Mouse (Mus musculus) intestine, embryonic 15.5 days (tissue): ENCODE data around the gene Olfr1022. TPM values are rescaled to one million over a fixed set of nuclear protein-coding genes. Genes with fewer than 3 reads are reported as not detected.

Experiments used
- ATAC-seq: fragments of 200-750 bp; cut with Nextera tagmentation; 2 replicates; pipeline ENCODE4 v1.8.0; 2017; ENCODE audit warnings: moderate TSS enrichment, moderate library complexity
- H3K27ac ChIP-seq: fragments of 300-500 bp; sonication (generic); 2 replicates; pipeline ENCODE4 v1.5.1; 2015; ENCODE audit warnings: mild to moderate bottlenecking, inconsistent platforms
- H3K27me3 ChIP-seq: fragments of 300-500 bp; sonication (generic); replicated peaks from 2 replicates; pipeline ENCODE4 v1.6.1; 2015; ENCODE audit warnings: inconsistent platforms
- H3K36me3 ChIP-seq: fragments of 300-500 bp; sonication (generic); 2 replicates; pipeline ENCODE4 v1.6.1; 2015; ENCODE audit warnings: inconsistent platforms
- H3K4me1 ChIP-seq: fragments of 300-500 bp; sonication (generic); replicated peaks from 2 replicates; pipeline ENCODE4 v1.6.1; 2015; ENCODE audit warnings: inconsistent platforms
- H3K4me2 ChIP-seq: fragments of 300-500 bp; sonication (generic); replicated peaks from 2 replicates; pipeline ENCODE4 v1.6.1; 2015; ENCODE audit warnings: mild to moderate bottlenecking, inconsistent platforms
- H3K4me3 ChIP-seq: fragments of 300-500 bp; sonication (generic); replicated peaks from 2 replicates; pipeline ENCODE4 v1.5.1; 2015; ENCODE audit warnings: inconsistent platforms
- H3K9ac ChIP-seq: fragments of 300-500 bp; sonication (generic); 2 replicates; pipeline ENCODE4 v1.6.1; 2015; ENCODE audit warnings: inconsistent platforms
- H3K9me3 ChIP-seq: fragments of 300-500 bp; sonication (generic); 2 replicates; pipeline ENCODE4 v1.6.1; 2016; ENCODE audit warnings: inconsistent platforms
- WGBS: fragments of 180-500 bp; shearing (Covaris S2); methylation state at CpG from one replicate; pipeline ENCODE4 v1.1.7; 2015; 5-methylcytosine and 5-hydroxymethylcytosine counted together
- polyA plus RNA-seq: library from polyadenylated mRNA; unstranded; fragments of >200 nt; fragmentation: Nextera tagmentation; extraction: Ambion mirVana; gene quantifications from 2 replicates; pipeline ENCODE4 v1.2.1, GENCODE M21; 2015

Gene Olfr1022
- polyA plus RNA-seq = not detected in 2 replicates

DNA sequence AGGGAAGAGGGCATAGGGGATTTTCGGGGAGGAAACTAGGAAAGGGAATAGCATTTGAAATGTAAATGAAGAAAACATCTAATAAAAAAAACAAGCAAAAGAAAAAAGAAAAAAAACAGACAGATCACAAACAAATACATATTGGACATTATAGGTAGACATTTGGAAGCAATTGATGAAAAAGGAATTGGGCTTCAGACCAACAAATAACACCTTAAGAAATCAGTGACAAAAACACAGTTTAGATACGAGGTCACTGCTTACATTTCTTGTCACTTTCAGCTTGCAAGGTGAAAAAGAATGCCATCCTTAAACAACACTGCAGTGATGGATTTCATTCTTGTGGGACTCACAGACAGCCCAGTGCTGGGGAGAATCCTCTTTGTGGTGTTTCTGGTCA lies at the start of gene Olfr1022:
Olfr1022 (plus strand) TSS at position 301 of the 400 bp plus-strand sequence.
- Histone ChIP-seq H3K4me3 (no peak within 1 kb of the TSS), H3K4me1 (no peaks in the 10 kb centered on the region), H3K36me3 (no peaks in the 10 kb centered on the region), H3K27me3 (no peaks in the 10 kb centered on the region), H3K9ac (no peak within 1 kb of the TSS), H3K4me2 (no peak within 1 kb of the TSS), H3K9me3 (no peaks in the 10 kb centered on the region), H3K27ac (no peak within 1 kb of the TSS)
- ATAC-seq = no peak
- WGBS = 35% methylated on average over 2 of the region's 2 CpGs

DNA sequence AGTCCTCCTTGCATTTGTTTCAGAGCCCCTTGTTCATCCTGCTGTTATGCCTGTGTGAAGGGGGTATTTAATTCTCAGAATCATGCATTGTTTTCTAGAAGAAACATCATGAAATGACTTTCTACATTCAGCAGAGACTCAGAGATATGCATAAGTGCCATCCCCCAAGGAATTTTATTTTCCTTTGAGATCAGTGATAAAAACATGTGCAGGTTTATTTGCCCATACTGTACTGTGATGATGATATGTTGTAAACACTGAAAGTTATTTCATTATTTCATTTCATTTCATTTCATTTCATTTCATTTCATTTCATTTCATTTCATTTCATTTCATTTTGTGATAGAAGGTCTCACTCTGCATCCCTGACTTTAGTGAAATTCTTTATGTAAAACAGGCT lies 23.0 kb upstream of the Olfr1022 start, which contains the start of gene Olfr1019:
Olfr1019 (minus strand) TSS at position 101 of the 400 bp plus-strand sequence.
- ATAC-seq = no peak
- Histone ChIP-seq H3K36me3 (no peaks in the 10 kb centered on the region), H3K27me3 (no peaks in the 10 kb centered on the region), H3K9me3 (no peaks in the 10 kb centered on the region), H3K4me3 (no peak within 1 kb of the TSS), H3K27ac (no peak within 1 kb of the TSS), H3K4me2 (no peak within 1 kb of the TSS), H3K9ac (no peak within 1 kb of the TSS), H3K4me1 (no peaks in the 10 kb centered on the region)

DNA sequence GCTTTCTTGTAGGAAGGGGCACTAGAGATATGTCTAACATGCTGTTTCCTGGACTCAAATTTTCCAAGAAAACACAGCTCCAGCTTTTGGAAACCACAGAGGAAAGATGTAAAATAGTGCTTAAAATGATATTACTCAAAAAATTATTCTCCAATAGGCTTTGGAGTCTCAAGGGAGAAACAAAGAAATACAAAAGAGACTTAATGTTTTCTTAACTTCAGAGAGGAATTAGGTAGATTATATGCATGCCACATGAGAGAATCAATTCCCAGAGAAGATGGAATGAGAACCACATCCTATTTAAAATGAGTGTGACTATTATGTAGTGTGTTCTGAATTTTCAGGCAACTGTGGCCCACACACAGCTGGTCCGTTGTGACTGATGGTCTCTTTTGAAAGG lies 21.7 kb upstream of the Olfr1022 start, which contains the start of gene Olfr1020:
Olfr1020 (plus strand) TSS at position 301 of the 400 bp plus-strand sequence.
- Histone ChIP-seq H3K9me3 (no peaks in the 10 kb centered on the region), H3K4me3 (no peak within 1 kb of the TSS), H3K27ac (no peak within 1 kb of the TSS), H3K36me3 (no peaks in the 10 kb centered on the region), H3K27me3 (no peaks in the 10 kb centered on the region), H3K4me2 (no peak within 1 kb of the TSS), H3K4me1 (no peaks in the 10 kb centered on the region), H3K9ac (no peak within 1 kb of the TSS)
- WGBS = 84% methylated on average over 1 of the region's 1 CpGs
- ATAC-seq = no peak

DNA sequence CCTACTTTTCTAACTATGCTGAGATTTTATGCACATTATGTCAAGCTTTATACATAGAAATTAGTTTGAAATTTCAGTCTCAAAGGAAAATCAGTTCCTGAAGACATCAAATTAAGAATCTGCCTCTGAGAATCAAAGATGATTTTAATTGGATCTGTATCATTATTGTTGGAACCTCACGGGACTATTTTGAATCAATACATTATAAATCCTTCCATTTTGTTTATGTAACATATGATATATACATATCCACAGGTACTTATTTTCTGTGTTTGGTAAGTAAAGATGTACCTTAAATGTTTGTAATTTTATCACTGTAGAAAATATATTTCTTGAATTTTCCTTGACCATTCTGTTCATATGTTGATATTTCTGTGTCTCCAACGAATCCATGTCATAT lies 16.9 kb downstream of the Olfr1022 start, which contains the start of gene Olfr1023:
Olfr1023 (plus strand) TSS at position 301 of the 400 bp plus-strand sequence.
- H3K36me3 ChIP-seq = no peaks in the 10 kb centered on the region
- no peaks in the 10 kb centered on the region for H3K9me3 ChIP-seq
- H3K27ac ChIP-seq = no peak within 1 kb of the TSS
- no peak within 1 kb of the TSS for H3K9ac ChIP-seq
- no peak within 1 kb of the TSS for H3K4me3 ChIP-seq
- no peaks in the 10 kb centered on the region for H3K4me1 ChIP-seq
- ATAC-seq = no peak
- 71% methylated on average over 2 of the region's 2 CpGs for WGBS
- no peak within 1 kb of the TSS for H3K4me2 ChIP-seq
- no peaks in the 10 kb centered on the region for H3K27me3 ChIP-seq

DNA sequence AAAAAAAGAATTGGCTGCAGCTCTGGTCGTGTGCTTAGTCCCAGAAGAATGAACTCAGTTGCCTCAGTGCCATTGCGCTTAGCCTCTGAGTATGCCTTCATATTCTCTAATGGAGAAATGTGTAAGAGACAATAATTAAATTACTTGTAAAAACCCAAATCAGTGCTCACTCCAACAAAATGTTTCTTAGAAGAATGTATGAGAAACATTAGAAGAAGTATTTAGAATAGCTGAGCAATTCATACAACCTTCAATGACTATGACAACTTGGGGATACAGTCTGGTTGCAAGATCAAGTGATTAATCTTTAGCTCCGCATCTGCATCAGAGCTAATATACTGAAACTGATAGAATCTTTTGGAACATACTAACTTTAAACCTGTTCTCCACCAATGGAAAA lies 36.6 kb downstream of the Olfr1022 start, which contains the start of gene Olfr1024:
Olfr1024 (minus strand) TSS at position 101 of the 400 bp plus-strand sequence.
- ATAC-seq = no peak
- Histone ChIP-seq H3K4me2 (no peak within 1 kb of the TSS), H3K27ac (no peak within 1 kb of the TSS), H3K27me3 (no peaks in the 10 kb centered on the region), H3K9ac (no peak within 1 kb of the TSS), H3K4me3 (no peak within 1 kb of the TSS), H3K4me1 (no peaks in the 10 kb centered on the region), H3K36me3 (no peaks in the 10 kb centered on the region), H3K9me3 (no peaks in the 10 kb centered on the region)
- WGBS = 85% methylated on average over 3 of the region's 3 CpGs

DNA sequence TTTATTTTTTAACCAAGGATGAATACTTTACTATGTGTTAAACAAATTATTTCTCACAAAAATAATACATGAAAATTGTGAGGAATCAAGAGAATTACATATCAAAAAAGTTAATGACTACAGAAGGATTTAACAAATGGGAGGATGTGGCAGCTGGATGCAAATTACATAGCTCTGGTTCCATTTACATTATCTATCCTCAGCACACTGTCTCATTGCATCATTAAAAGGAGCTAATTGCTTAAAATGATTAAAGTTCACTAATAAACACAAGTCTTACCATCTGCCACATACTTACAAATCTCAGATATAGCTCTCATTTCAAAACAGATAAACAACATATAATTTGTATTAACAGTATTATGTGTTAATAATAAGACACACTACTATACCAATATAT lies 44.8 kb downstream of the Olfr1022 start:
- Histone ChIP-seq H3K4me3 (no peak overlapping the region), H3K4me1 (no peaks in the 10 kb centered on the region), H3K9me3 (no peaks in the 10 kb centered on the region), H3K4me2 (no peak overlapping the region), H3K27me3 (no peaks in the 10 kb centered on the region), H3K36me3 (no peaks in the 10 kb centered on the region), H3K9ac (no peak overlapping the region), H3K27ac (no peak overlapping the region)
- ATAC-seq = no peak

DNA sequence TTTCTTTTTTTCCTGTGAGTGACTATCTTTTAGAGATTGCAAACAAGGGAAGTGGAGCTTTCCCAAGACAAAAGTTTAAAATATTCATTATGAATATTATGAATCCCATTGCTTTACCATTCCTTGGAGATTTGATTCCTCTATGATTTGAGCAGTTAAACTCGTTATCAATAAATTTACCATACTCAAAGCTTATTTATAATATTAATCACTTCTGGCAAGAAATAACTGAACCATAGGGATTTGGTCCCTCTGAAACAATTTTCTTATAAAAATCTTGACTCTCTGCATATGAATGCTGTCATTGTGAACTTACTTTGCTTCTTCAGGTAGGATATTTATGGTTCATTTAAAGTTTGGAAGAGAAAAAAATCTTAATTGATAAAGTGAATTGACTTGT lies 46.5 kb downstream of the Olfr1022 start, which contains the start of gene Olfr1025-ps1:
Olfr1025-ps1 (plus strand) TSS at position 301 of the 400 bp plus-strand sequence.
- Histone ChIP-seq H3K4me2 (no peak within 1 kb of the TSS), H3K9ac (no peak within 1 kb of the TSS), H3K4me1 (no peaks in the 10 kb centered on the region), H3K36me3 (no peaks in the 10 kb centered on the region), H3K27me3 (no peaks in the 10 kb centered on the region), H3K4me3 (no peak within 1 kb of the TSS), H3K27ac (no peak within 1 kb of the TSS), H3K9me3 (no peaks in the 10 kb centered on the region)
- no peak for ATAC-seq
- 65% methylated on average over 1 of the region's 1 CpGs for WGBS

Other genes with a start within 250 kb of the Olfr1022 start
- gene Olfr1002, start 217.9 kb upstream of the Olfr1022 start, polyA plus RNA-seq = not detected in 2 replicates
- gene Olfr154, start 204.1 kb upstream of the Olfr1022 start, polyA plus RNA-seq = not detected in 2 replicates
- gene Olfr1006, start 189.8 kb upstream of the Olfr1022 start, polyA plus RNA-seq = not detected in 2 replicates
- gene Olfr1008, start 179.2 kb upstream of the Olfr1022 start, polyA plus RNA-seq = not detected in 2 replicates
- gene Olfr1009, start 153.2 kb upstream of the Olfr1022 start, polyA plus RNA-seq = not detected in 2 replicates
- not detected in 2 replicates for gene Olfr1012, start 105.8 kb upstream of the Olfr1022 start, polyA plus RNA-seq
- not detected in 2 replicates for gene Olfr1013, start 101.5 kb upstream of the Olfr1022 start, polyA plus RNA-seq
- not detected in 2 replicates for gene Olfr1014, start 95.9 kb upstream of the Olfr1022 start, polyA plus RNA-seq
- not detected in 2 replicates for gene Olfr1015, start 86.6 kb upstream of the Olfr1022 start, polyA plus RNA-seq
- not detected in 2 replicates for gene Olfr1016, start 66.0 kb upstream of the Olfr1022 start, polyA plus RNA-seq
- not detected in 2 replicates for gene Olfr1018, start 50.1 kb upstream of the Olfr1022 start, polyA plus RNA-seq
- gene Olfr1019, start 23.1 kb upstream of the Olfr1022 start, polyA plus RNA-seq = not detected in 2 replicates
- not detected in 2 replicates for gene Olfr1020, start 21.6 kb upstream of the Olfr1022 start, polyA plus RNA-seq
- gene Olfr1023, start 17.0 kb downstream of the Olfr1022 start, polyA plus RNA-seq = not detected in 2 replicates
- gene Olfr1024, start 36.5 kb downstream of the Olfr1022 start, polyA plus RNA-seq = not detected in 2 replicates
- not detected in 2 replicates for gene Olfr1025-ps1, start 46.6 kb downstream of the Olfr1022 start, polyA plus RNA-seq
- gene Olfr1026, start 53.0 kb downstream of the Olfr1022 start, polyA plus RNA-seq = not detected in 2 replicates
- gene Olfr1028, start 81.8 kb downstream of the Olfr1022 start, polyA plus RNA-seq = not detected in 2 replicates
- gene Olfr1029, start 105.3 kb downstream of the Olfr1022 start, polyA plus RNA-seq = not detected in 2 replicates
- gene Olfr1030, start 110.7 kb downstream of the Olfr1022 start, polyA plus RNA-seq = not detected in 2 replicates
- gene Olfr1031, start 121.7 kb downstream of the Olfr1022 start, polyA plus RNA-seq = not detected in 2 replicates
- gene Olfr1032, start 136.9 kb downstream of the Olfr1022 start, polyA plus RNA-seq = not detected in 2 replicates
- 2.8 and 3.4 TPM in 2 replicates for gene Olfr1033, start 152.0 kb downstream of the Olfr1022 start, polyA plus RNA-seq
- gene Olfr1034, start 177.3 kb downstream of the Olfr1022 start, polyA plus RNA-seq = 0.03 and 0.06 TPM in 2 replicates
- not detected in 2 replicates for gene Olfr1036, start 205.4 kb downstream of the Olfr1022 start, polyA plus RNA-seq
- gene Olfr1037, start 218.8 kb downstream of the Olfr1022 start, polyA plus RNA-seq = not detected in 2 replicates